Mouse (Mus musculus) liver, adult 2 months (tissue): ENCODE measurements around the gene Os9. TPM values are rescaled to one million over a fixed set of nuclear protein-coding genes. Genes with fewer than 3 reads are reported as not detected.
"Not testable (repeated sequence)": the region's sequence is repeated elsewhere in the genome, so short reads cannot be mapped to it uniquely, and the experiment has no call there.

Source experiments
- DNase-seq: peaks from one replicate; pipeline ENCODE4 v3.0.0-alpha.2; 2011; ENCODE audit warnings: low read depth, low spot score; ENCODE audit errors: extremely low read depth
- H3K27ac ChIP-seq: fragments of 200-500 bp; replicated peaks from 2 replicates; pipeline ENCODE4 v1.5.1; 2012; ENCODE audit warnings: low read depth, mild to moderate bottlenecking, control low read depth, inconsistent platforms, low read length; ENCODE audit not compliant: insufficient read depth
- H3K27me3 ChIP-seq: fragments of 200-500 bp; 2 replicates; pipeline ENCODE4 v1.6.1; 2012; ENCODE audit warnings: mild to moderate bottlenecking, moderate library complexity, low read length, inconsistent platforms; ENCODE audit not compliant: control insufficient read depth, insufficient read depth
- H3K36me3 ChIP-seq: fragments of 200-500 bp; 2 replicates; pipeline ENCODE4 v1.6.1; 2012; ENCODE audit warnings: low read length, inconsistent platforms; ENCODE audit not compliant: control insufficient read depth, insufficient read depth
- H3K4me1 ChIP-seq: fragments of 200-500 bp; 2 replicates; pipeline ENCODE4 v1.6.1; 2011; ENCODE audit warnings: low read length; ENCODE audit not compliant: control insufficient read depth, insufficient read depth
- H3K4me3 ChIP-seq: fragments of 200-500 bp; 2 replicates; pipeline ENCODE4 v1.5.1; 2011; ENCODE audit warnings: low read depth, mild to moderate bottlenecking, control low read depth, low read length, moderate library complexity; ENCODE audit not compliant: insufficient read depth
- H3K79me2 ChIP-seq: fragments of 200-500 bp; 2 replicates; pipeline ENCODE4 v1.6.1; 2012; ENCODE audit warnings: inconsistent platforms, mild to moderate bottlenecking, low read length, moderate library complexity; ENCODE audit not compliant: control insufficient read depth, insufficient read depth
- H3K9ac ChIP-seq: fragments of 200-500 bp; 2 replicates; pipeline ENCODE4 v1.6.1; 2012; ENCODE audit warnings: low read depth, mild to moderate bottlenecking, control low read depth, inconsistent platforms, low read length
- CTCF ChIP-seq: fragments of 200-500 bp; IDR thresholded peaks from 2 replicates; pipeline ENCODE4 v1.5.1; 2011; ENCODE audit warnings: low read depth, low read length, control low read depth
- POLR2A ChIP-seq: fragments of 200-500 bp; IDR thresholded peaks from 2 replicates; pipeline ENCODE4 v1.6.1; 2011; ENCODE audit warnings: low read length, control low read depth; ENCODE audit not compliant: insufficient read depth; ENCODE audit errors: extremely low read depth
- WGBS: fragments of 180-500 bp; shearing (Covaris S2); methylation state at CpG from one replicate; pipeline ENCODE4 v1.1.7; 2018; 5-methylcytosine and 5-hydroxymethylcytosine counted together
- polyA plus RNA-seq: library from polyadenylated mRNA; depleted of rRNA; stranded (reverse); fragments of >200 nt; gene quantifications from 2 replicates; pipeline ENCODE4 v1.2.3, GENCODE M21; 2012
- total RNA-seq: library from RNA; depleted of rRNA; stranded (reverse); fragments of >200 nt; gene quantifications from 2 replicates; pipeline ENCODE4 v1.2.3, GENCODE M21; 2014

Gene Os9
- total and polyA plus RNA-seq, 2 experiments: 130 TPM

GRCm38 (mm10) chr10:127137896-127138295 lies 17.0 kb upstream of the Os9 start:
- Histone ChIP-seq H3K27ac (peak overlapping the region; percentile 42), H3K4me1 (peaks cover 6% of the 10 kb centered on the region), H3K9ac (no peak overlapping the region), H3K4me3 (no peak overlapping the region), H3K27me3 (no peaks in the 10 kb centered on the region), H3K79me2 (no peaks in the 10 kb centered on the region), H3K36me3 (no peaks in the 10 kb centered on the region)
- WGBS: 74% methylated on average over 3 of the region's 3 CpGs
- TF ChIP-seq CTCF (no peak), POLR2A (no peak)
- DNase-seq: no peak

- 94% methylated on average over 4 of the region's 4 CpGs for WGBS
- Histone ChIP-seq H3K4me1 (peaks cover 6% of the 10 kb centered on the region), H3K9ac (no peak overlapping the region), H3K79me2 (no peaks in the 10 kb centered on the region), H3K27me3 (no peaks in the 10 kb centered on the region), H3K27ac (no peak overlapping the region), H3K4me3 (no peak overlapping the region), H3K36me3 (no peaks in the 10 kb centered on the region)
- no peak for DNase-seq
- TF ChIP-seq POLR2A: no peak
- TF ChIP-seq CTCF: no peak
Observed at GRCm38 (mm10) chr10:127136510-127136909, 15.6 kb upstream of the Os9 start.

- peak; percentile 43 for DNase-seq
- TF ChIP-seq POLR2A (no peak), CTCF (no peak)
- Histone ChIP-seq H3K4me1 (peaks cover 6% of the 10 kb centered on the region), H3K9ac (no peak overlapping the region), H3K79me2 (no peaks in the 10 kb centered on the region), H3K36me3 (no peaks in the 10 kb centered on the region), H3K27ac (no peak overlapping the region), H3K4me3 (no peak overlapping the region), H3K27me3 (no peaks in the 10 kb centered on the region)
- 49% methylated on average over 8 of the region's 8 CpGs for WGBS
Observed at GRCm38 (mm10) chr10:127135118-127135836, 14.3 kb upstream of the Os9 start.

GRCm38 (mm10) chr10:127134394-127135035 lies 13.6 kb upstream of the Os9 start:
- H3K36me3 ChIP-seq, H3K27ac ChIP-seq, H3K79me2 ChIP-seq, H3K4me3 ChIP-seq, H3K27me3 ChIP-seq, H3K4me1 ChIP-seq, H3K9ac ChIP-seq: not testable (repeated sequence)
- 82% methylated on average over 3 of the region's 3 CpGs for WGBS
- peak; percentile 63 for DNase-seq
- TF ChIP-seq CTCF: peak; percentile 67

GRCm38 (mm10) chr10:127132469-127132868 lies 11.5 kb upstream of the Os9 start:
- 76% methylated on average over 5 of the region's 5 CpGs for WGBS
- no peak overlapping the region for H3K9ac ChIP-seq
- TF ChIP-seq POLR2A (no peak), CTCF (no peak)
- DNase-seq: no peak
- no peaks in the 10 kb centered on the region for H3K4me1 ChIP-seq
- H3K4me3 ChIP-seq: no peak overlapping the region
- no peaks in the 10 kb centered on the region for H3K79me2 ChIP-seq
- H3K27me3 ChIP-seq: no peaks in the 10 kb centered on the region
- H3K36me3 ChIP-seq: no peaks in the 10 kb centered on the region
- no peak overlapping the region for H3K27ac ChIP-seq

- TF ChIP-seq POLR2A (no peak), CTCF (no peak)
- H3K4me3 ChIP-seq: no peak overlapping the region
- WGBS: 85% methylated on average over 4 of the region's 4 CpGs
Observed at GRCm38 (mm10) chr10:127129431-127129830, 8.5 kb upstream of the Os9 start.

More at GRCm38 (mm10) chr10:127129431-127129830, 8.5 kb upstream of the Os9 start:
- Histone ChIP-seq H3K9ac (no peak overlapping the region), H3K27me3 (no peaks in the 10 kb centered on the region), H3K4me1 (no peaks in the 10 kb centered on the region), H3K27ac (no peak overlapping the region), H3K36me3 (no peaks in the 10 kb centered on the region), H3K79me2 (no peaks in the 10 kb centered on the region)
- DNase-seq: no peak
